Mouse (Mus musculus) right cerebral cortex, adult 18-20 months (tissue): ENCODE measurements around the gene Cbx6.
"Not testable (repeated sequence)": the region's sequence is repeated elsewhere in the genome, so short reads cannot be mapped to it uniquely, and the experiment has no call there.

Source experiments
- DNase-seq: peaks from one replicate; pipeline ENCODE4 v3.0.0; 2022; ENCODE audit warnings: mixed read lengths

The Cbx6 gene

GRCm38 (mm10) chr15:79829431-79829830, 5.1 kb downstream of the Cbx6 start:
- no peak for DNase-seq

DNA sequence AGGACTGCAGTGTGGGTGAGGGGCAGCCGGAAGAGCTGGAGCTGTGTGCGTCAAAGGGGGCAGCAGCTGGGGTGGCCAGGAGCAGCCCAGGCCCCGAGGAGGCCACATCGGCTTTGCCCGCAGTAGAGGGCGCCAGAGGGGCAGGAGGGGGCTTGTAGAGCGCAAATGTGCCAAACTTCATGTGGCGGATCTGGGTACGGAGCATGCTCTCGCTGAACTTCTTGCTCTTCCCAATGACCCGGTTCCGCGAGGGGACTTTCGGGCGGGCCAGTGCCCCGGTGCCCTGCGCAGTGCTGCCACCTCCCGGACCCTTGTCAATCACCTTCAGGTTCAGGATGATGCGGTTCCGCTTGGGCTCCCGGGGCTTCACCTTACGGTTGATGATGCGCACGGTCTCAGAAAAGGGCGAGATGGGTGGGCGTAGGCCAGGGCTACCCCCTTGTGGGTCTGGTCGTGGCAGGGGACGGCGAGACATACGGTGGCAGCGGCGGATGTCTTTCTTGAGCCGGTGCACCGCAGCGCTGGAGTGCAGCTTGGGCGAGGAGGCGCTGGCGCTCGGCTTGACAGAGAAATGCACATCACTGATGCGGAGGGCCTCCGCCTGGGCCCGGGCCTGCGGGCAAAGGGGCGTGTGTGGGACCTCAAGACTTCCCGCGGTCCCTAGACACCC, 6.0 kb downstream of the Cbx6 start:
- DNase-seq = no peak

DNA sequence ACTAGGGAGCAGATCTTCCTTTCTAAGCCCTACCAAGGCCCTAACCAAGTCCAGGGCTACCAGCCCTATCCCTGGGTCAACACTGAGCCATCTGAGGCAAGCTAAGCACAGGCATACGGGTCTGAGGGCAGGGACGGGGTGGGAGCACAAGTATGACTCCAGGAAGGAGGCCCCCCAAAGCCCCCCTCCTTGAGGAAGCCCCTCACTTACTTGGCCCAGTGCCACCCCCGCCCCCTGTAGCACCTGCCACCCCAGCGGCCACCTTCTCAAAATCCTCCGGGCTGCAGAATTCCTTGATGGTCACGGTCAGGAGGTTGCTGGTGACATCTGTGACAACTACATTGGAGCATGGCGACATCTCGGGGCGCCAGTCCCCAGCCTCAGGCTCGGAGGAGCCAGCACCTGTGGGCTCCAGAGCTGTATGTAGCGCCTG, 6.7 kb downstream of the Cbx6 start:
- DNase-seq = no peak

DNA sequence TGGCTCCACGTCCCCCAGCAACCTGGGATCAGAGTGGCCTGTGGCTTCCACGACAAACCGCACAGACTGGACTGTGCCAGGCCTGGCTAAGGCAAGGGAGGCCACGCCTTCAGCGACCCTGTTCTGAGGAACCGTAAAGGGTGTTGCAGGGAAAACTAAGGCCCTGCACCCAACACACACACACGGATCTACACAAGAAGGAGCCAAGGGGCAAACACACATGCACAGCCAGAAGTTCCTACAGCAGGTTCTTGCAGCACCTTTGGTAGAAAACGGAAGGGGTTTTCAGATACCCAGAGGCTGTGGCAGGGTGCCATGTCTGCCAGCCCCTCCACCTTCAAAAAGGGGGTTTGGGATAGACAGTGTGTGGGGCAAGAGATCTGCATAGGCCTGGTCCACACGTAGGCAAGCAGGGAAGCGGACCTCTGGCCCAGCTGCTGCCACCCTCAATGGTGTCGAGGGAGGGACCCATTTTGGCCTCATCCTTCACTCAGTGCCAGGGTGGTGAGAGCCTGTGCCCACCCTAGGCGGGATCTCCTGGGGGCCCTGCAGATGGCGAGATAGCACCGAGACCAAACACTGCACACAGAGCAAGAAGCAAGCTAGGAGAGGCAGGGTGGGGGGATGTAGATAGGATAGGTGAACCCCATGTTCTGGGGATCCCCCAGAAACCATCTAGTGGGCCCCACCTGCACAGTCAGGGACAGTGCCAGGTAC, 7.3 kb downstream of the Cbx6 start:
- no peak for DNase-seq

DNA sequence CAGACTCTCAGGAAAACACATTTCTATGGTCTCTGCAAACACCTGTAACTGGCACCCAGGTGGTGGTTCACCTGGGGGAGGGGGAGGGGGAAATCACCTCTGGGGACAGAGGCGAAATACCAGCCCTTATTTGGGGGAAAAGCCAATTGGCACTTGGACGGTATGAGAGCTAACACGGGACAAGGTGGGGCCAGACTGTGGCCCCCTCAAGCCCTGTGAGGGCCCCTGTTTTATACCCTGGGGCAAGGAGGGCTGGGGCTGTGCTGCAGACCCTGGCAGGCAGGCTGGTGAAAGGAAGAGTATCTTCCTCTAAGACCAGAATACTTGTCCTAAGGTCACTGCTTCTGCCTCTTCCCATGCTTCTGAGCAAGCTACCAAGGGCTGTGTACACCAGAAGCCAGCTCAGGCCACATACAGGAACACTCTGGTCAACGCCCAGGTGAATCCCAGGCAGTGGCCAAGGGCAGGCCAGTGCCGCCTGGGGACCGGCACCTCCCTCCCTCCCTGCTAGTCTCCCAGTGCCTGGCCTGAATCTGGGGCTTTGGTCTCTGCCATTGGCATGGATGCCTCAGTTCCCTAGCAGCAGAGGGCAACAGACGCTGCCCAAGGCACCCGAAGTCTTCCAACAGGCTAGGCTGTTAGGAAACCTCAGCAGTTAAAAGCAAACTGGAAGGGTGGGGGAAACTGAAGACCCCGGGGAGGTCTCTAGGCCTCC, 8.1 kb downstream of the Cbx6 start:
- DNase-seq = no peak

DNA sequence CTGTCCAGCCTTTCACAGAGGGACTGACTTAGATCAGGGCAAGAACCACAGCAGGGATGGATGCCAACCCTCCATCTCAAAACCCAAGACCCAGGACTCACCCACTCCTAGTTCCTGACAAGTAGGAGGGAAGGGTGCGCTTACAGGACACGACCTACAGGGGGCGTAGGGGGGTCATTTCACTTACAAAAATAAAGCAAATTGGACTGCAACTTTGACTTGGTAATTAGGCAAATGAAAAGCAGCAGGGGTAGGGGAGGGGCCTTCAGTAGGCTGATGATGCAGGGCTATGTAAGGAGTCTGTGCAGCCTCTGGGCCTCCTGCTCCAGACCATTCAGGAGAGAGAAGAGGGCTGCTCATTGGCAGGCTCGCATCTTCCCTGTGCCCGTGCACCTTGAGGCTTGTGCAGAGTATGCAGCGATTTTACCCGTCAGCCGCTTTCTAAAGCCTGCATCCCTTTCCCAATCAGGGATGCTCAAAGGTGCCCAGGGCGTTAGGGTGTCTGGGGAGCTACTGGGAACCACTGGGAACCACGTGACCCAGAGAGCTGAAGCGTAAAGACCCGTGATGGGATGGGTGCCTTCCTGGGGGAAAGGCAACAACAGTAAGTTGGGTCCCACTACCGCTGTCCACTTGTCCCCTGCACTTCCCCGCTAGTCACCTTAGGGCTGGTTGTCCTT, 9.2 kb downstream of the Cbx6 start:
- DNase-seq = no peak

GRCm38 (mm10) chr15:79823588-79824280, 10.8 kb downstream of the Cbx6 start:
- DNase-seq = no peak

- DNase-seq = no peak
These were observed 12.0 kb downstream of the Cbx6 start for GRCm38 (mm10) chr15:79822265-79823199.

- no peak for DNase-seq
These were observed 16.2 kb downstream of the Cbx6 start for GRCm38 (mm10) chr15:79818325-79818724.

GRCm38 (mm10) chr15:79813666-79814258, 20.7 kb downstream of the Cbx6 start:
- no peak for DNase-seq

DNA sequence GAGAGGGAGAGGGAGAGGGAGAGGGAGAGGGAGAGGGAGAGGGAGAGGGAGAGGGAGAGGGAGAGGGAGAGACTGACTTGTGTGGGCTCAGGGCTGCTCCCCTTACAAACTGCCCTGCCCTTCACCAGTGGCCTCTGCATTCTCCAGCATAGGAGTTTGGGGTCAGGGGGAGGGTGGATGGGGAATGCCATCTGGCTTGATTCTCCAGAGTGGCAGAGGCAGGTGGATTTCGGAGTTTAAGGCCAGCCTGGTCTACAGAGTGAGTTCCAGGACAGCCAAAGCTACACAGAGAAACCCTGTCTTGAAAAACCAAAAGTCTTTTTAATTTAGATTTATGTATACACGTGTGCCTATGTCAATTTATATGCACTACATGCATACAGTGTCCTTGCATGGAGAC, 21.6 kb downstream of the Cbx6 start:
- DNase-seq = not testable (repeated sequence)

DNA sequence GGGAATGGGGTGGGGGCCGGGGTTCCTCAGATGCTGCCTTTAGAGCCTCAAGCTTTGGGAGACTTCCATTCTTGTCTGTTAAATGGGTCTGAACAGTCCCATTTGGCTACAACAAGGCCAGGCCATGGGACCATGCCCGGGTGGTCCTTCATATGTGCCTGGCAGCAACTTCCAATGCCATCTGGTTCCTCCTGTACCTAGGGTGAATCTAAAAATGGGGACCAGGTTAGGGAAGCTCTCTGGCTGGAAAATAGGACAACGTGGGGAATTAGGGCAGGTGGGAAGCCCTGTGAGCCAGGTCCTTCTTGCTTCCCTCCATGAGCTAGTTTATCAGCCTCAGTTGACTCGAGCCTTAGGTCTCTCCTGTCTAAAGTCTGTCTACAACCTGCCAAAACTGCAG, 23.5 kb downstream of the Cbx6 start:
- DNase-seq = no peak

GRCm38 (mm10) chr15:79810061-79810460, 24.4 kb downstream of the Cbx6 start:
- no peak for DNase-seq

- DNase-seq = no peak
These were observed 25.8 kb downstream of the Cbx6 start for GRCm38 (mm10) chr15:79808658-79809057.

- DNase-seq = no peak
These were observed 26.4 kb downstream of the Cbx6 start for GRCm38 (mm10) chr15:79808114-79808513.

- no peak for DNase-seq
These were observed 27.4 kb downstream of the Cbx6 start for GRCm38 (mm10) chr15:79807050-79807449.

DNA sequence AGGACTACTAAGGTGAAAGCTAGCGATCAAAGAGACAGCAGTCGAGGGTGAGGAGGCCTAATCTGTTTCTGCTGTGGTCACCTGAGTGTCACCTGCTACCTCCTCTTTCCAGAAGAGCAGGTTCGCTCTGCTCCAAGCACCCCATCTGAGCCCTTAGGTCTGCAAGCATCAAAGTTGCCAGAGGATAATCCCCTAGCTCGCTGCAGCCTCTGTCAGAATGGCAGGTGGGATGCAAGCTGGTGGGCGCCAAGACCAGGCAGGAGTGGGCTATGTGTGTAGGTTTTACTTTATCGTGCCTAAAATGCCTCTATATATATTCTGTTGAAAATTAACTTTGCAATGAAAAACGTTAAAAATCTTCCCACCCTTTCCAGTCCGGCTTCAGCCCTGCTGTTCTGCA, 29.2 kb downstream of the Cbx6 start:
- no peak for DNase-seq

GRCm38 (mm10) chr15:79804352-79805071, 30.0 kb downstream of the Cbx6 start, which contains the start of gene Nptxr:
TSS of gene Nptxr (minus strand) at chr15:79804766.
- peak; percentile 79 for DNase-seq

GRCm38 (mm10) chr15:79803533-79804351, 30.7 kb downstream of the Cbx6 start:
- DNase-seq = no peak
